Mouse (Mus musculus) olfactory bulb, adult 2 months (tissue): ENCODE results near the gene Fndc3a.

Experiments used
- CTCF ChIP-seq: fragments of 200-500 bp; IDR thresholded peaks from 2 replicates; pipeline ENCODE4 v1.5.1; 2012; ENCODE audit warnings: low read depth, mild to moderate bottlenecking, low read length, moderate library complexity; ENCODE audit not compliant: insufficient read depth
- POLR2A ChIP-seq: fragments of 200-500 bp; IDR thresholded peaks from 2 replicates; pipeline ENCODE4 v1.6.1; 2012; ENCODE audit warnings: mild to moderate bottlenecking, low read depth, low read length, moderate library complexity; ENCODE audit not compliant: insufficient read depth

DNA sequence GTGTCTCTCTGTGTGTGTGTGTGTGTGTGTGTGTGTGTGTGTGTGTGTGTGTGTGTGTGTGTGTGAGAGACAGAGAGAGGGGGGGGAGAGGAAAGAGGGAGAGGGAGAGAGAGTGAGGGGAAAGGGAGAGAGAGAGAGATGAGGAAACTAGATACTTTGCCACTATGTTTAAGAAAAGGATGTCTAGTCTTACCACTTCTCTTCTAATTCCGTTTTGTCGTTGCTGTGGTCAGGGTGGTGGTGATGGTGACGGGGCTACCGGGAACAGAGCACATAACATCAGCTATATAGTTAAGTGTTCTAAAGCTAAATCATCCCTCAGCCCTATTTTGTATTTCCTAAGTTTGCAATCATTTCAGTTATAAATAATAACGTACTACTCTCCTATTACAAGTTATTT is 9.7 kb downstream of the Fndc3a start:
- no peak for TF ChIP-seq POLR2A
- no peak for TF ChIP-seq CTCF
